Mouse (Mus musculus) kidney, adult 11 months (tissue): ENCODE results near the gene Naglu.
A peak's percentile ranks its signal among the peaks of the same experiment; 100 is the strongest.

ENCODE experiments used
- DNase-seq: peaks from one replicate; pipeline ENCODE4 v3.0.0; 2022

The Naglu gene

GRCm38 (mm10) chr11:101069391-101070188, at the start of gene Naglu:
Gene Naglu, plus strand, starts transcription at chr11:101070012.
- DNase-seq, result peak; percentile 97

GRCm38 (mm10) chr11:101023371-101023770, 46.4 kb upstream of the Naglu start:
- DNase-seq, result no peak

GRCm38 (mm10) chr11:101024001-101024400, 45.8 kb upstream of the Naglu start:
- DNase-seq, result no peak

GRCm38 (mm10) chr11:101027121-101027520, 42.7 kb upstream of the Naglu start:
- DNase-seq, result no peak

- no peak for DNase-seq
Observed at GRCm38 (mm10) chr11:101029320-101029719, 40.5 kb upstream of the Naglu start.

- DNase-seq, result no peak
Observed at GRCm38 (mm10) chr11:101030136-101030807, 39.5 kb upstream of the Naglu start.

- no peak for DNase-seq
Observed at GRCm38 (mm10) chr11:101030808-101031156, 39.0 kb upstream of the Naglu start.

GRCm38 (mm10) chr11:101031470-101031869, 38.3 kb upstream of the Naglu start:
- no peak for DNase-seq

GRCm38 (mm10) chr11:101033856-101034500, 35.8 kb upstream of the Naglu start:
- DNase-seq, result no peak

- no peak for DNase-seq
Observed at GRCm38 (mm10) chr11:101034614-101035327, 35.0 kb upstream of the Naglu start.

- no peak for DNase-seq
Observed at GRCm38 (mm10) chr11:101035328-101035695, 34.5 kb upstream of the Naglu start.

GRCm38 (mm10) chr11:101037795-101038194, 32.0 kb upstream of the Naglu start:
- DNase-seq, result no peak

- no peak for DNase-seq
Observed at GRCm38 (mm10) chr11:101045826-101046225, 24.0 kb upstream of the Naglu start.

GRCm38 (mm10) chr11:101046440-101046839, 23.4 kb upstream of the Naglu start:
- DNase-seq, result no peak

GRCm38 (mm10) chr11:101047502-101047901, 22.3 kb upstream of the Naglu start:
- DNase-seq, result no peak

GRCm38 (mm10) chr11:101050359-101050758, 19.5 kb upstream of the Naglu start:
- DNase-seq, result no peak

GRCm38 (mm10) chr11:101051051-101051493, 18.7 kb upstream of the Naglu start:
- no peak for DNase-seq

GRCm38 (mm10) chr11:101051617-101052016, 18.2 kb upstream of the Naglu start:
- DNase-seq, result no peak

GRCm38 (mm10) chr11:101052751-101053473, 16.9 kb upstream of the Naglu start:
- no peak for DNase-seq

- DNase-seq, result no peak
Observed at GRCm38 (mm10) chr11:101053974-101054373, 15.8 kb upstream of the Naglu start.

- no peak for DNase-seq
Observed at GRCm38 (mm10) chr11:101055418-101055817, 14.4 kb upstream of the Naglu start.

- no peak for DNase-seq
Observed at GRCm38 (mm10) chr11:101056885-101057284, 12.9 kb upstream of the Naglu start.
